Mouse (Mus musculus) hindbrain, embryonic 11.5 days (tissue): ENCODE measurements at regions not wholly inside any gene's neighbourhood (a gene's known extent, or its start where the extent isn't known, plus 50 kb on each side); places are given as distances from the start of the nearest gene placed in this dataset.

ENCODE experiments used
- ATAC-seq: fragments of 200-750 bp; cut with Nextera tagmentation; 2 replicates; pipeline ENCODE4 v1.8.0; 2017; ENCODE audit warnings: mild to moderate bottlenecking, moderate TSS enrichment, moderate library complexity; ENCODE audit not compliant: low FRiP score
- DNase-seq: peaks from one replicate; pipeline ENCODE4 v3.0.0-alpha.2; 2015; ENCODE audit warnings: low spot score
- H3K27ac ChIP-seq: fragments of 300-500 bp; sonication (generic); 2 replicates; pipeline ENCODE4 v1.5.1; 2014; ENCODE audit warnings: mild to moderate bottlenecking, low read depth, low read length
- H3K27me3 ChIP-seq: fragments of 300-500 bp; sonication (generic); 2 replicates; pipeline ENCODE4 v1.6.1; 2014; ENCODE audit warnings: mild to moderate bottlenecking, low read length, moderate library complexity, mixed read lengths; ENCODE audit not compliant: control insufficient read depth, insufficient read depth
- H3K36me3 ChIP-seq: fragments of 300-500 bp; sonication (generic); 2 replicates; pipeline ENCODE4 v1.6.1; 2014; ENCODE audit warnings: mild to moderate bottlenecking, low read length, moderate library complexity, mixed read lengths; ENCODE audit not compliant: control insufficient read depth, insufficient read depth
- H3K4me1 ChIP-seq: fragments of 300-500 bp; sonication (generic); replicated peaks from 2 replicates; pipeline ENCODE4 v1.6.1; 2014; ENCODE audit warnings: low read length, mixed read lengths; ENCODE audit not compliant: control insufficient read depth, insufficient read depth
- H3K4me2 ChIP-seq: fragments of 300-500 bp; sonication (generic); replicated peaks from 2 replicates; pipeline ENCODE4 v1.6.1; 2014; ENCODE audit warnings: mild to moderate bottlenecking, low read depth, low read length
- H3K4me3 ChIP-seq: fragments of 300-500 bp; sonication (generic); 2 replicates; pipeline ENCODE4 v1.5.1; 2014; ENCODE audit warnings: low read depth, low read length
- H3K9ac ChIP-seq: fragments of 300-500 bp; sonication (generic); 2 replicates; pipeline ENCODE4 v1.6.1; 2014; ENCODE audit warnings: low read depth, low read length
- H3K9me3 ChIP-seq: fragments of 300-500 bp; sonication (generic); 2 replicates; pipeline ENCODE4 v1.6.1; 2016; ENCODE audit warnings: low read length; ENCODE audit not compliant: control insufficient read depth
- WGBS: fragments of 180-500 bp; shearing (Covaris S2); extraction: QIAGEN DNeasy Blood & Tissue Kit; methylation state at CpG from one replicate; pipeline ENCODE4 v1.1.7; 2014; 5-methylcytosine and 5-hydroxymethylcytosine counted together

DNA sequence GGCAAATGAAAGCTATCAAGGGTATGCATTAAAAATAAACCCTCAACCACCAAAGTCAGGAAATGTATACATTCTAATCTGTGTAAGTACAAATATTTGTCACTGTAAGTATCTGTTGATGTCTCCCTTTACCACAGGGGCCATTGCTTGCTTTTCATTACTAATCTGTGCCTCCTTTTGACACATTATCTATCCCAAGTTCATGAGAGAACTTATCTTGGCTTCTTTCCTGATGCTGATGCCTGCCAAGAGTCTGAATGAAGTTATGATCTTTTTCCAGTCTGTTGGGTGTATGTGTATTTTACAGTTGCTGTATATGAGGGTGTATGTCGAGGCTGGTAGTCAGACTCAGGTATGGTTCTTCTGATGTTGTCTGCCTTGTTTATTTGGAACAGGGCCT, 165.0 kb upstream of the Pter start:
- Histone ChIP-seq H3K36me3 (no peaks in the 10 kb centered on the region), H3K4me3 (no peak overlapping the region), H3K4me1 (no peaks in the 10 kb centered on the region), H3K9me3 (no peaks in the 10 kb centered on the region), H3K27me3 (no peaks in the 10 kb centered on the region), H3K4me2 (no peak overlapping the region), H3K9ac (no peak overlapping the region), H3K27ac (no peak overlapping the region)
- DNase-seq (no peak), ATAC-seq (no peak)
- WGBS, result 84% methylated on average over 1 of the region's 1 CpGs

DNA sequence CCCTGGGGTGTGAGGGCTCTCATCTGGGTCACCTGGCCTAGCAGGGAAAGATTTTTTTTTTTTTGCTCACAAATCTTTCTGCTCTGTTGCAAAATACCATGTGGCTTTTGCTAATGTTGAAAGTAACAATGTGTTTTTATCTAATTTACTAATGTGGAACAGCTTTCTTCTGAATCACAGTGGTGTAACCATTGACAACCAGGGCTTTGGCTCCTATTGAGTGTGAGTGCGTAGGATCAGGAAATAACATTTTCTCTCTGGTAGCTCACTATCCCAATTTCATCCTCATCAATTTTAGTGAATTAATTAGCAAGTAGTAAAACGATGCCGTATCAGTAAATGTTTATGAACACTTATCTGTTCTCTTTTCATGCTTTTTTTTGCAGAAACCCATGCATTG, 163.9 kb upstream of the Pter start:
- H3K4me2 ChIP-seq, result no peak overlapping the region
- whole genome bisulfite sequencing, result 90% methylated on average over 3 of the region's 3 CpGs
- H3K36me3 ChIP-seq, result no peaks in the 10 kb centered on the region
- H3K27me3 ChIP-seq, result no peaks in the 10 kb centered on the region
- no peak overlapping the region for H3K27ac ChIP-seq
- no peaks in the 10 kb centered on the region for H3K9me3 ChIP-seq
- no peak overlapping the region for H3K9ac ChIP-seq
- ATAC-seq, result no peak
- no peak for DNase-seq
- H3K4me3 ChIP-seq, result no peak overlapping the region
- no peaks in the 10 kb centered on the region for H3K4me1 ChIP-seq

DNA sequence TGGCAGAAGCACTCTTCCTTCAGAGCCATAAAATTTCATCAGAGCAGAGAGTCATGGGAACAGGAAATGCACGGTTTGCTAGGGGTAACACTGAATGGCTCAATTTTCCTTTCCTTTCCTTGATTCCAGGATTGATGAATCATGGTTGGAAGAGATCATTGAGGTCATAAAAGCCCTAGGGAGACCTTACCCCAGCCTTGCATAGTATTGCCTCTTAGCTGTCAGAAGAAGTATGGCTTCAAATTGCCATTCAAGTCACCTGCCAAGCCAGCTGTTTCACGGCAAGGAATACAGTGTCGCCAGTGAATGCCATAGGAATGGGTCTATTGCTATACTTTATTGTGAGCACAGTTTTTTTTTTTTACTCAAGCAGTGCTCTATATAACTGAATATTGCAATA, 162.4 kb upstream of the Pter start:
- DNase-seq, result no peak

DNA sequence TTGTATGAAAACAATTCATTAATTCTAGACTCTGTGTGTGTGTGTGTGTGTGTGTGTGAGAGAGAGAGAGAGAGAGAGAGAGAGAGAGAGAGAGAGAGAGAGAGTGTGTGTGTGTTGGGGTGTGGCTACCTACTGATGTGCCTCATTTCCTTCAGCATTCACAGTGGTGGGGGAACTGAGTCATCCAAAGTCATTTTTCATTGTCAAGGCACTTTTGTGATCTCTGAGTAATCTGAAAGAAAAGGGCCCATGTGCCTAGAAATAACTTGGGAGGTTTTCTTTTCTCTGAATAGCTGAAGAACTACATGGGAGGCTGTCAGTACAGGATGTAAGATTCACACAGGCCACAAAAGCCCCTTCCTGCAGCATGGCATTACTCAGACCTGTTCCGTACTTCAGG, 159.3 kb upstream of the Pter start:
- Histone ChIP-seq H3K9ac (no peak overlapping the region), H3K4me2 (no peak overlapping the region), H3K27ac (no peak overlapping the region), H3K4me1 (no peaks in the 10 kb centered on the region), H3K4me3 (no peak overlapping the region), H3K27me3 (no peaks in the 10 kb centered on the region), H3K36me3 (no peaks in the 10 kb centered on the region), H3K9me3 (no peaks in the 10 kb centered on the region)
- 52% methylated on average over 1 of the region's 1 CpGs for whole genome bisulfite sequencing
- no peak for DNase-seq
- ATAC-seq, result no peak

More for the DNA sequence above, 162.4 kb upstream of the Pter start:
- H3K4me3 ChIP-seq, result no peak overlapping the region
- ATAC-seq, result no peak
- no peaks in the 10 kb centered on the region for H3K4me1 ChIP-seq
- H3K27ac ChIP-seq, result no peak overlapping the region
- H3K9ac ChIP-seq, result no peak overlapping the region
- 86% methylated on average over 3 of the region's 3 CpGs for WGBS
- H3K27me3 ChIP-seq, result no peaks in the 10 kb centered on the region
- H3K4me2 ChIP-seq, result no peak overlapping the region
- H3K36me3 ChIP-seq, result no peaks in the 10 kb centered on the region
- H3K9me3 ChIP-seq, result no peaks in the 10 kb centered on the region

DNA sequence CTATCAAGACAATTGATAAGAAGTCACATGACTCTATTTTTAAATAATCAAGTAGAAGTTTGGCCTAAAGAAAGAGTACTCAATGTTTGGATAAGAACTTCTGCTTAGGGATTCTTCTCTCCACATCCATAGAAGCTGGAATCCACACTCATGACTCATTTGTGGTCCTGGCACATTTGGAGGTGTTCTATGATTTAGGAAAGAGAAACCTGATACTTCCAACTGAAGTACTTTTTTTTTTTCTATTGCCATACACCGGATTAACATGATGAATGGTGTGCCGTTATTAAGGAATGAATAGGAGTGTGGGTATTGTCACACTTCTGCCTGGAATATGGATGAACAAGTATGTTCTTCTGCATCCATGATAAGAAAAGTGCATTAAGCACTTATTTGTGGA, 158.5 kb upstream of the Pter start:
- no peaks in the 10 kb centered on the region for H3K27me3 ChIP-seq
- no peaks in the 10 kb centered on the region for H3K36me3 ChIP-seq
- WGBS, result 86% methylated on average over 2 of the region's 2 CpGs
- no peak overlapping the region for H3K4me2 ChIP-seq
- no peaks in the 10 kb centered on the region for H3K9me3 ChIP-seq
- H3K4me1 ChIP-seq, result no peaks in the 10 kb centered on the region
- H3K27ac ChIP-seq, result no peak overlapping the region
- no peak for ATAC-seq
- no peak overlapping the region for H3K4me3 ChIP-seq
- no peak overlapping the region for H3K9ac ChIP-seq
- DNase-seq, result no peak

DNA sequence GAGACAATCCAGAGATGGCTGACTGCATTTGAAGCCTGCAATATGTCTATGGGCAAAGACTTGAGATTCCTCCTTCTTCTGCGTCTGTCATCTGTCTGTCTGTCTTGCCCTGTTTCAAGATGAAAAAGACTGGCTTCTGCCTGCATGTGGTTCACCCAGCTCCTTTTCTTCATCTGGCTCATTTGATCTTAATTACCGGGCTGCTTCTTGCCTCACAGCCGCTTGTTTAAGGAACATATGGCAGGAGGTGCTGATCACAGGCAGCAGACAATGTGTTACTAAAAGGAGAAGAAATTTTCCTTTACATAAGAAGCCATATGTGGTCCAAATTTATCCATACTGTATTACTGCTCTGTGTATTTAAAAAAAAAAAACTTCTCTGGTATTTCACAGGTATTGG, 147.0 kb upstream of the Pter start:
- ATAC-seq, result no peak
- no peak overlapping the region for H3K27ac ChIP-seq
- no peak overlapping the region for H3K4me2 ChIP-seq
- no peak overlapping the region for H3K4me3 ChIP-seq
- DNase-seq, result no peak
- 61% methylated on average over 3 of the region's 3 CpGs for WGBS
- H3K36me3 ChIP-seq, result no peaks in the 10 kb centered on the region
- no peaks in the 10 kb centered on the region for H3K27me3 ChIP-seq
- no peak overlapping the region for H3K9ac ChIP-seq
- H3K9me3 ChIP-seq, result no peaks in the 10 kb centered on the region
- no peaks in the 10 kb centered on the region for H3K4me1 ChIP-seq

DNA sequence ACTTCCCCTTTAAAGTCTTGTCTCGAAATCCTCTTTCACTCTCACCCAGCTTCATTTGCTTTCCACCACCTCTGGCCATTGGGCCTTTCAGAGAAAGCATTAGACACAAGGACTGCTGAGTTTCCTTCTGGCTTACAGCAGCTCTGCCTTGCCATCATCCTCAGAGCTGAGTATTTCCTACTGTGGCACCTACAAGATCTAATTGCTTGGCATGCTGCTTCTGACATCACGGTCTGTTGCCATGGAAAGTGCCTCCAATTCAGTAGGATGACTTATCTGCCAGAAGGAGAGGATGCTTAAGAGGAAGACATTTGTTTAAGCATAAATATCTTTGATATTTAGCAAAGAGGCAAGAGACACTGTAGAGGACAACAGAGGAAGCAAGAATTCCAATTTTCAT, 146.1 kb upstream of the Pter start:
- no peak for DNase-seq
- Histone ChIP-seq H3K27me3 (no peaks in the 10 kb centered on the region), H3K27ac (no peak overlapping the region), H3K36me3 (no peaks in the 10 kb centered on the region), H3K4me2 (no peak overlapping the region), H3K4me3 (no peak overlapping the region), H3K9ac (no peak overlapping the region), H3K4me1 (no peaks in the 10 kb centered on the region), H3K9me3 (no peaks in the 10 kb centered on the region)
- WGBS, result 66% methylated on average over 2 of the region's 2 CpGs
- ATAC-seq, result no peak

DNA sequence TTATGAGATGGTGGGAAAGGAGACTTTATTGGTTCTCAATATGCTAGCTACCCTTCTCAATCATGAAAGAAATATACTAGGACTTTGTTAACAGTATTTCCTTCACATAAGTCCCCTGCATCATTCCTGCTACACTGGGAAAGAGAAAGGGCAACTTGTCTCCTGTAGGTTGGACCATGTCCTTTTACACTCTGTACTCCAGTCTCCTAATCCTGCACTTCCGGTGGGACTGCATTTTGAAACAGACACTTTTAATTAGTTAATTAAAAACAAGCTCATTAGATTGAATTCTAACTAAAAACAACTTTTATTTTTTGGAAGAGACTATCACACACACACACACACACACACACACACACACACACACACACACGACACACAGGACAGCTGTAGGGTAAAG, 131.2 kb upstream of the Pter start:
- ATAC-seq (no peak), DNase-seq (no peak)
- Histone ChIP-seq H3K4me3 (no peak overlapping the region), H3K36me3 (no peaks in the 10 kb centered on the region), H3K4me2 (no peak overlapping the region), H3K4me1 (no peaks in the 10 kb centered on the region), H3K9me3 (no peaks in the 10 kb centered on the region), H3K27me3 (no peaks in the 10 kb centered on the region), H3K9ac (no peak overlapping the region), H3K27ac (no peak overlapping the region)
- WGBS, result 77% methylated on average over 2 of the region's 2 CpGs

DNA sequence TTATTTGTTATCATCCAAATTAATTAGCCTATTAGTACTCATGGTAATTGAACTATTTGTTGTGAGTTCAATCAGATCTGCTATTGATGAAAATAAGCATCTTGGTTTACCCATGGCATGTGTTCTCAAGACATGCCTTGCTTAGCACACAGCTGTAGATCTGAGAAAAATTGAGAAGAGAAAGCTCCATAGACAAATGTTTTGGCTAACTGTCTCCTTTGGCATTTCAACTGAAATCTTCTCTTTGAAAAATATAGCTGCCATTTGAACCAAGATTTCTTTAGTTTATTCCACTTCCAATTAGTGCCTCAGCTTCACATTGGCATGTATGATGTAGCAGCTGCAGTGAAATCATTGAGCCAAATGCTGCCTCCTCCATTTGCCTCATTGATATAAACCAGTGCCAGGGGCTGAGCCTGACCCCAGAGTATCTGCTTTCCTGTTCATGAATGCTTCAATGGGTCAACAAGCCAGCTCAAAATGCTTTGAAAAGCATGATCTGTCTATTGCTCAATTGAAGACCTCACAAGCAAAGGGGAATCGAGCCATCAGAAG, 126.1 kb upstream of the Pter start:
- Histone ChIP-seq H3K4me2 (no peak overlapping the region), H3K4me1 (no peaks in the 10 kb centered on the region), H3K9me3 (no peaks in the 10 kb centered on the region), H3K4me3 (no peak overlapping the region), H3K27me3 (no peaks in the 10 kb centered on the region), H3K27ac (no peak overlapping the region), H3K36me3 (no peaks in the 10 kb centered on the region), H3K9ac (no peak overlapping the region)
- 74% methylated on average over 1 of the region's 1 CpGs for WGBS
- ATAC-seq, result no peak
- DNase-seq, result no peak
